Mouse (Mus musculus) gastrocnemius, postnatal 36 days (tissue): ENCODE results near the gene Pde4c. TPM values are rescaled to one million over a fixed set of nuclear protein-coding genes. Genes with fewer than 3 reads are reported as not detected.

Experiments
- DNase-seq, 2 experiments: peaks; one replicate each; pipeline ENCODE4 v3.0.0; 2022
- intact Hi-C: fragments of 180-260 bp; cut with DNase I; formaldehyde crosslinking; loops from one replicate; pipeline ENCODE4 v1.15.1; 2025
- total RNA-seq, 2 experiments: library from RNA; stranded (reverse); gene quantifications; 2 replicates each; pipeline ENCODE4 v1.2.3; 2021

Pde4c gene
- total RNA-seq, 2 experiments from 2014 or later = 1.9 to 2.1 TPM

DNA sequence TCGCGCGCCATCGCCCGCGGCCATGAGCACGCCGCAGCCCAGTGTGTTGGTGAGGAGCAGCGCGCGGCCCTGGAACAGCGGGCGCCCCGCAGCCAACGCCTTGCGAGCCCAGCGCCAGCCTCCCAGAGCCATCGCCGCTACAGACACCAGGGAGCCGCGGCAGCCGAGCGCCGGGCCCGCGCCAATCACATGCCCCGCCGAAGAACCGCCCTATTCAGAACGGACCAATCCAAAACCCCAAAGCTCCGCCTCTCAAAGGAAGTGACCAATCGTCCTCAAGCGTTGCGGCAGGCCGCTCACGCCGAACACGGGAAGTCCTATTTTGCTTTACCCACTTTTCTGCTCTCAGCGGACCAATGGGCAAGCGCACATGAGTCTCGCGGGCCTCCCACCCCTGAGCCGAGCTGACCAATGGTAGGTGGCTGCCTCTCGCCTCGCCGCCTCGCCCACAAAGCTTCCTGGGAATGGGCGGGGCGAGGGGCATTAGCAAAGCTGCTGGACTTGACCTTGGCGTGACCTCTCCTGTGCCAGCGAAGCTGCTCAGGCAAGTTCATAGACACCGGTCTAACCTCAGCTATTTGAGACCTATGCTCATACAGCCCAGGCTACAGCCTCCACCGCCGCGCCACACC, 37.4 kb downstream of the Pde4c start, which contains the start of gene Mpv17l2:
Gene Mpv17l2, minus strand, starts transcription at position 172 of the 632 bp plus-strand sequence.
- DNase-seq = peak; percentile 86 to 93
- intact Hi-C loops = no loop called here

- intact Hi-C loops = no loop called here
- no peak for DNase-seq
Measured at GRCm38 (mm10) chr8:70762118-70762517, 38.6 kb downstream of the Pde4c start.

DNA sequence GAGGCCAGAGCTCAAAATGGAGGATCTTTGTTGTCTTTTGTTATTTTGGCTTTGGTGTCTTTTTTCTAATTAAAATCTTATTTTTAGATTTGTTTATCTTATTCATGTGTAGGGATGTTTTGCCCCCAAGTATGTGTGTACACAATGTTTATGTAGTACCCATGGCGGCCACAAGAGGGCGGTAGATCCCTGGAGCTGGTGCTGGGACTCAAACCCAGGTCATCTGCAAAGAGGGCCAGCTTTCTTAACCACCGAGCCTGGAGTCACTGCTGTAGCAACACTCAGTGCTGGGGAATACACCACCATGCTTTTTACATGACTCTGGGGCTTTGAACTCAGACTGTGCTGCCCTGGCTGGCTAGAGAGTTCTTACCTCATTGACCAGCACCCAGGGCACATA, 39.8 kb downstream of the Pde4c start:
- no peak for DNase-seq
- intact Hi-C loops = no loop called here

DNA sequence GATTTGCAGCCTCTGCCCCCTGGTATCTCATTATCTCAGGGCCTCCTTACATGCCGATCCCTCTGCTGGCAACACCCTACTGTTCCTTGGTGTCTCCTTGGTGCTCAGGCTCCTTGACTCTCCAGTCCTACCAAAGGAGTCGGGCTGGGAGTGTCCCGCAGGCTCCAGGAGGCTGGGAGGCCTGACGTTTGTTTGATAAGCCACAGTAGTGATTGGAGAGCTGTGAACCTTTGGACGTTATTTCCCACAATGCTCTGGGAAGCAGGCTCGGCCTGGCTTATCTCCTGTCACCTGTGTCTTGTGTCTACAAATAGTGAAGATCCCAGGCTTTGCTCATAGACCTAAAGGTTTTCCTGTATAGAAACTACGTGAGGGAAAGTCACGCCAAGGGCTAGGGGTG, 40.5 kb downstream of the Pde4c start:
- intact Hi-C loops = no loop called here
- DNase-seq = no peak

DNA sequence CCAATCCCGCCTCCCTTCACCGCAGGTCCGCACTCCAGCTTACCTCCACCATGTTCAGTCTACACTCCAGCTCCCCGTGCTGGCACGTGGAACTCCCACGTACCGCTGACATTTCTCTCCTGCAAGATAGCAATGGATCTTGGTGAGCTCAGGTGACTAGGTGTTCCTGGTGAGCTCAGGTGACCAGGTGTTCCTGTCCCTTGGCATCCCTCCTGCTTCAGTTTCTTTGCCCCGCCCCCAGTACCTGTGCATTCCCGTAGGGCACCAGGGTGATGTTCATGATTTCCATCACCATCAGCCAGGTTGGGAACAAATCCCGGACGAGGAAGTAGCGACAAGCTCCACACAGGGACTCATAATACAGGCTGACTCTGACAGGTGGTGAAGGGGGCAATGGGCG, 41.2 kb downstream of the Pde4c start:
- intact Hi-C loops = no loop called here
- DNase-seq = no peak

GRCm38 (mm10) chr8:70765329-70765728, 41.8 kb downstream of the Pde4c start:
- no peak for DNase-seq
- intact Hi-C loops = no loop called here

DNA sequence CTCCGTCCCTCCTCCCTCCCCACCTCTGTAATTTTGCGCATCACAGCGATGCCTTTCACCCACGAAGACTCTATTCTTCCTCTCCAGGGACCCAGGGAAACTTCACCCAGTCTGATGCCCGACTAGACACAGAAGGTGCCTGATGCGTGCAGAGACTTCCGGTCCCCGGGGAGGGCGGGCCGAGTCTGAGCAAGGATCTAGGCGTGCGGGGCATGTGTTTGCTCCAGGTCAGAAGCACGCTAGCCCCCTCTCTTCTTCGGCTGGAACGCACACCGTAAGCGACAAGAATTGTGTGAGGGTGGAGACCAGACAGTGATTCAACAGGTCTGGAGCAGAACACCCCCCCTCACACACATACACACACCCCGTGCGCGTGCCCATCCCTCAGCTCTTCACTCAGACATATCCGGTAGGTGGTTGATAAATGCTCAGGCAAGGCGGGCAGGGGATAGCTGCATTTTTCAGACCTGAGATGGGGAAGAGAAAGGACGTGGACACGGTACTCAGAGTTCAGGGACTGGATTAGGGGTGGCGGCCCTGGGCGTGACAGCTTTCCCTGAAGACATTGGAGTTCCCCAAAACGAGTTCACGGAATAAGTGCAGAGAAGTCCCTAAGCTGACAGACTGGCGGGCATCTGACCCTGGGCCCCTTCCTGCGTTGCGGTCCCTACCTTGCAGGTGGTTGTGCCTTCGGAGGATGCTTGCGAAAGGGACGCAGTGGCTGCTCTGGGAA, 42.5 kb downstream of the Pde4c start:
- DNase-seq = no peak
- intact Hi-C loops = no loop called here

GRCm38 (mm10) chr8:70766571-70767440, 43.3 kb downstream of the Pde4c start:
- intact Hi-C loops = no loop called here
- peak; percentile 72 to 73 for DNase-seq

DNA sequence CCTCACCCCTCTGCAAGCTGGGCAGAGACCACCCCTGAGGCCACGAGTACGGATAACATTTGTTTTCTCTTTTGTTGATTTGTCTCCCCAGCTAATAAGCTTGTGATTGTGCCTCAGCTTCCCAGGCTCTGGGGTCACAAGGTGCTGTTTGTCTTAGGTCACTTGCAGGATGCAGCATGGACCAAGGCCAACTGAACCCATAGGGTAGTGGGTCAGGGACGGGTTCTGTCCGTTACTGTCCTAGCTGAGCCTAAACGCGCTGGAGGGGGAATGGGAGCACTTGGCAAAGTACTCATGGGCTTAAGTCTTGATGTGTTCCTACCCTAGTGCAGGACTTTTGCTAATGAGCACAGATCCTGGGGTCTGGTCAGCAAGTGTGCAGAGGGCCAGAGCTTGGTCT, 44.0 kb downstream of the Pde4c start:
- no peak for DNase-seq
- intact Hi-C loops = no loop called here

- intact Hi-C loops = no loop called here
- no peak for DNase-seq
Measured at GRCm38 (mm10) chr8:70768231-70768776, 44.8 kb downstream of the Pde4c start.

DNA sequence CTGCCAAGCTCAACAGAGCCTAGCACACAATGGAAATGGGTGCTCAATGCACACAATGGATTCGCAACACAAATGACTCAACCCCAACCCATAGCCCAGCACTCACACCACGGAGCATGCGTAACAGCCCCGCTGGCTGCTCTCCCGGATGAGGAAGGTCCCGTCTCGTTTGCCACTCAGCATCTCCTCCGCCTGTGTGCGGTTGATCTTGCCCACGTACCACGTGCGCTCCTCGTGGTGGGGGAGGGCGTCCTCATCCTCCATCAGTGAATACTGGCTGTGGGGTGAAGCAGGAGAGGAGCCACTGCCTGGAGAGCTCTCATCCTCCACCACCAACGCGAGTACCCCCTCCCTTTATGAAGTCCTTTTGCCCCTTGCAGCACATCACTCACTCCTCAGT, 45.4 kb downstream of the Pde4c start:
- DNase-seq = no peak
- intact Hi-C loops = no loop called here

GRCm38 (mm10) chr8:70769359-70769758, 45.8 kb downstream of the Pde4c start:
- peak; percentile 91 to 94 for DNase-seq
- intact Hi-C loops = no loop called here

DNA sequence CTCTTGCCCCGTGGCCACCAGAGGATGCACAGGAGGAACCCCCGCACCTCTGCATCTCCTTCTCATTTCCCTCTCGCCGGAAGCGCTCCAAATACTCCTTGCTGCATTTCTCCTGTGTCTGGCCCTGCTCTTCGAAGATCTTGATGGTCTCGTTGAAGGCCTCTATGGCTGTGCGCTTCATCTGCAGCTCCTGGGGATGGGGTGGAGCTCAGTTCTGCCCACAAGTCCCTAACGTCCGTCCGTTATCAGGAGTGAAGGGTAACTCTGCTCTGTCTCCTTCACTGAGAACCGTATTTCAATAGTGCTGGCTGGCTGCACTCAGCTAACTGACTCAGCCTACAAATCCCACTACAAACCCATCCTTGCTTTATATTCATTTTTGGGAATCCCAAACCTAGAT, 46.3 kb downstream of the Pde4c start:
- DNase-seq = no peak
- intact Hi-C loops = loop anchor here (5.0 kb wide), 1 partner anchor 72 kb away; no protein-coding TSS in a partner anchor

DNA sequence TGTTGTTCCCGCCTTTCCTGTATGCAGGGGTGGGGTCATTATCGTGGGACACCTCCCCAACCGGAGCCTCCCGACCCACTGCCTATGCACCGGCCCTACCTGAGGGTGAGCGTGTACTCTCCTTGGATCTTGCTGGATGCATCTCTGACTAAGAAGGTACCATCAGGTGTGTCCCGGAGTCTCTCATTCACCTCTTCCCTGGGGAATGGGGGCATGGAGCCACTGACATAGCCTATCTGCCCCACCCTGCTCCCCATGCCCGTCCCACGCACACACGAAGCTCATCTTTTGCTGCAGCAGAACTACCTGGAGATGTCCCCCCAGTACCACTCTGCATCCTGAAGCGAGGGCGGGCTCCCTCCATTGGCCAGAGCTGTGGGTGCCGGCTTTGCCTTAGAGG, 47.2 kb downstream of the Pde4c start:
- intact Hi-C loops = loop anchor here (5.0 kb wide), 1 partner anchor 72 kb away; no protein-coding TSS in a partner anchor

GRCm38 (mm10) chr8:70771217-70771616, 47.7 kb downstream of the Pde4c start:
- intact Hi-C loops = loop anchor here (5.0 kb wide), 1 partner anchor 71 kb away; no protein-coding TSS in a partner anchor
- no peak for DNase-seq

More for the DNA sequence above, 47.2 kb downstream of the Pde4c start:
- no peak for DNase-seq

GRCm38 (mm10) chr8:70772075-70772474, 48.6 kb downstream of the Pde4c start:
- intact Hi-C loops = loop anchor here (5.0 kb wide), 1 partner anchor 70 kb away; no protein-coding TSS in a partner anchor
- no peak for DNase-seq

- intact Hi-C loops = loop anchor here (5.0 kb wide), 1 partner anchor 69 kb away; no protein-coding TSS in a partner anchor
- DNase-seq = no peak
Measured at GRCm38 (mm10) chr8:70772890-70773289, 49.4 kb downstream of the Pde4c start.

GRCm38 (mm10) chr8:70773410-70773809, 49.9 kb downstream of the Pde4c start:
- intact Hi-C loops = loop anchor here (5.0 kb wide), 1 partner anchor 69 kb away; no protein-coding TSS in a partner anchor
- no peak for DNase-seq

DNA sequence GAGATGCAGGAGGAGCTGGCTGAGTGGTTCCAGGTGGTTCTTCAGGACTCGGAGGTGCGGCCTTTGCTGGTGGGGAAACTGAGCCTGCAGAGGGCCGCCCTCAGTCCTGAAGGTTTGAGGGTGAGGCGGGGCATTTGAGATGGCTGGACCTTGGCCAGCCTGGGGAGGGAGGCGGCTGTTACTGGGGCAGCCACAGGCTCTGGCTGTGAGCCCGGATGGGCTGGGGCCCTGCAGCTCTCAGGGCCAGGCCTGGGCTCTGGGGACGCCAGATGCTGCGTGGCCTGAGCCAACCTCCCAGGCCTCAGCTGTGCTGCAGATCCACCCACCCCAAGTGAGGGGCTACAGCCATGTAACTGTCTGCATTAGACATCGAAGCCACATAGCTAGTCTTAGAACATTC, 50.3 kb downstream of the Pde4c start:
- intact Hi-C loops = loop anchor here (5.0 kb wide), 1 partner anchor 68 kb away; no protein-coding TSS in a partner anchor
- peak; percentile 87 to 90 for DNase-seq

DNA sequence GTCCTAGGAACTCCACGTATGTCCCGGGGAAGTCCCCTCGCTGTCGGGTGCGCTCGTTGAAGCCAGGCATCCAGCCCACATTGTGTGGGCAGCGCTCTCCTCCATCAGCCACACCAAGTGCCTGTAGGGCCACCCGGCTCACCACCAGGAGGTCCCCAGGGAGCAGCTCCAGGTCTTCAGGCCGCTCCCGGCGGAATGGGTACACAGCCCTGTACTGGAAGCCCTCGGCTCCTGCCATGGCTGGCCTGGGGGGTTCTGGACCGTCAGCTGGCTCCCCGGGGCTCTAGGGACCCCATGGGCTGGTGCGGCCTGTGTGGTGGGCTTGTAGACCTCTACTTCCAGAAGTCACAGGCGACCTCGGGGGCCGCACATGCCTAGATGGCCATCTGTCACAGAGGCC, 51.2 kb downstream of the Pde4c start:
- intact Hi-C loops = loop anchor here (5.0 kb wide), 1 partner anchor 68 kb away; no protein-coding TSS in a partner anchor
- no peak for DNase-seq
